ENCODE assay signal across 12 mouse cellular contexts in genomic region chr17:14221893-14222615, GRCm38 (mm10). TPM values are rescaled to one million over a fixed set of nuclear protein-coding genes. Genes with fewer than 3 reads are reported as not detected.
DNase-seq lines count a peak whose midpoint lies in the region; ATAC-seq and TF ChIP-seq lines count a peak whose summit lies in the region.
"Had no signal": no experiment of that assay in that cellular context is flagged by ENCODE, and none has a peak within 500 bp of the region (broad histone marks: within the 10 kb centered on the region; RNA-seq: fewer than 3 reads in every experiment).

No protein-coding gene starts in this region.

- H3K4me1 ChIP-seq in forebrain, postnatal 0 days (ENCODE audit: insufficient read depth) = no peaks in the 10 kb centered on the region
- peaks cover 16% of the 10 kb centered on the region for H3K4me1 ChIP-seq in forebrain, embryonic 10.5 days
- H3K4me1 ChIP-seq in lung, embryonic 14.5 days (ENCODE audit: insufficient read depth) = no peaks in the 10 kb centered on the region
- H3K4me1 ChIP-seq in midbrain, embryonic 11.5 days (ENCODE audit: control insufficient read depth, insufficient read depth, low read length) = no peaks in the 10 kb centered on the region

- 25% methylated on average over 11 of the region's 11 CpGs for WGBS in forebrain, postnatal 0 days
- 25% methylated on average over 11 of the region's 11 CpGs for WGBS in forebrain, embryonic 10.5 days
- WGBS in lung, embryonic 14.5 days = 33% methylated on average over 11 of the region's 11 CpGs
- 25% methylated on average over 10 of the region's 11 CpGs for WGBS in midbrain, embryonic 11.5 days

- TF ChIP-seq CTCF in forebrain, postnatal 0 days (IDR thresholded peaks at IDR 0.05; ENCODE audit: low read depth) = peak; percentile 43; the same call in 1 of the 2 replicates
- TF ChIP-seq CTCF in lung, embryonic 14.5 days (IDR thresholded peaks at IDR 0.05; ENCODE audit: low read depth) = peak; percentile 49

- no peaks in the 10 kb centered on the region for H3K36me3 ChIP-seq in forebrain, postnatal 0 days (ENCODE audit: insufficient read depth)
- no peaks in the 10 kb centered on the region for H3K36me3 ChIP-seq in forebrain, embryonic 10.5 days (replicated peaks)
- no peaks in the 10 kb centered on the region for H3K36me3 ChIP-seq in lung, embryonic 14.5 days (ENCODE audit: insufficient read depth)
- no peaks in the 10 kb centered on the region for H3K36me3 ChIP-seq in midbrain, embryonic 11.5 days (ENCODE audit: control insufficient read depth, insufficient read depth, low read length)
- H3K36me3 ChIP-seq: limb, embryonic 10.5 days had no signal

- H3K4me3 ChIP-seq in forebrain, postnatal 0 days (ENCODE audit: low read depth, low read length) = no peak overlapping the region
- no peak overlapping the region for H3K4me3 ChIP-seq in forebrain, embryonic 10.5 days
- H3K4me3 ChIP-seq in lung, embryonic 14.5 days (ENCODE audit: low read depth, low read length) = no peak overlapping the region
- no peak overlapping the region for H3K4me3 ChIP-seq in midbrain, embryonic 11.5 days (ENCODE audit: low read depth, low read length)
- H3K4me3 ChIP-seq: limb, embryonic 10.5 days had no signal

- no peak overlapping the region for H3K4me2 ChIP-seq in forebrain, postnatal 0 days (ENCODE audit: low read depth)
- no peak overlapping the region for H3K4me2 ChIP-seq in lung, embryonic 14.5 days
- H3K4me2 ChIP-seq in midbrain, embryonic 11.5 days = no peak overlapping the region

- no peaks in the 10 kb centered on the region for H3K27me3 ChIP-seq in forebrain, postnatal 0 days (ENCODE audit: insufficient read depth, low read length)
- no peaks in the 10 kb centered on the region for H3K27me3 ChIP-seq in forebrain, embryonic 10.5 days (ENCODE audit: poor library complexity, severe bottlenecking)
- no peaks in the 10 kb centered on the region for H3K27me3 ChIP-seq in lung, embryonic 14.5 days (ENCODE audit: insufficient read depth, low read length)
- H3K27me3 ChIP-seq in midbrain, embryonic 11.5 days (ENCODE audit: control insufficient read depth, insufficient read depth, low read length) = no peaks in the 10 kb centered on the region

- no peaks in the 10 kb centered on the region for H3K9me3 ChIP-seq in forebrain, postnatal 0 days (ENCODE audit: low read length)
- H3K9me3 ChIP-seq in forebrain, embryonic 10.5 days = no peaks in the 10 kb centered on the region
- no peaks in the 10 kb centered on the region for H3K9me3 ChIP-seq in lung, embryonic 14.5 days (ENCODE audit: low read depth, low read length)
- H3K9me3 ChIP-seq in midbrain, embryonic 11.5 days (ENCODE audit: control insufficient read depth, low read length) = no peaks in the 10 kb centered on the region
- H3K9me3 ChIP-seq: limb, embryonic 10.5 days had no signal

- no peak for ATAC-seq in forebrain, postnatal 0 days
- no peak for ATAC-seq in lung, embryonic 14.5 days (ENCODE audit: insufficient read depth)
- no peak for ATAC-seq in midbrain, embryonic 11.5 days (ENCODE audit: low FRiP score)

- no peak overlapping the region for H3K27ac ChIP-seq in forebrain, postnatal 0 days (ENCODE audit: low read depth, low read length)
- no peak overlapping the region for H3K27ac ChIP-seq in forebrain, embryonic 10.5 days
- no peak overlapping the region for H3K27ac ChIP-seq in lung, embryonic 14.5 days (ENCODE audit: low read depth)
- H3K27ac ChIP-seq in midbrain, embryonic 11.5 days (ENCODE audit: low read depth, low read length) = no peak overlapping the region
- H3K27ac ChIP-seq: limb, embryonic 10.5 days had no signal

- H3K9ac ChIP-seq in forebrain, postnatal 0 days = no peak overlapping the region
- H3K9ac ChIP-seq in lung, embryonic 14.5 days = no peak overlapping the region
- no peak overlapping the region for H3K9ac ChIP-seq in midbrain, embryonic 11.5 days (ENCODE audit: low read length)

- DNase-seq in forebrain, postnatal 0 days = no peak
- no peak for DNase-seq in forebrain, embryonic 10.5 days (ENCODE audit: extremely low spot score, low spot score)
- DNase-seq in lung, embryonic 14.5 days = peak; percentile 53
- no peak for DNase-seq in lung, postnatal 4 days
- DNase-seq in Muller cell, postnatal 12 days (ENCODE audit: inconsistent ontology term) = peak; percentile 22
- DNase-seq in midbrain, embryonic 11.5 days (ENCODE audit: low spot score, missing footprints) = peak; percentile 86
- no peak for DNase-seq in left cerebral cortex, adult 18-20 months (ENCODE audit: low spot score in 2 of 2)
- no peak for DNase-seq in right cerebral cortex, postnatal 14 days
- DNase-seq: adrenal gland, adult 2 months; cerebellum, adult 9-11 months; heart, adult 18-20 months had no signal

RNA-seq across cellular contexts. Expression of gene Dact2, which starts 17.9 kb away (rescaled TPM):
- total RNA-seq in forebrain, postnatal 0 days (2014; rRNA removed) = 10.8 and 19.4 TPM in 2 replicates
- 1.2 and 2.1 TPM in 2 replicates for polyA plus RNA-seq in forebrain, postnatal 0 days (2015; fragmentation: Nextera tagmentation; extraction: Ambion mirVana)
- polyA plus RNA-seq in forebrain, embryonic 10.5 days (2016; fragmentation: Nextera tagmentation; extraction: Ambion mirVana) = 0.33 and 0.52 TPM in 2 replicates
- polyA plus RNA-seq in lung, embryonic 14.5 days (2014; fragmentation: Nextera tagmentation; extraction: Ambion mirVana) = 4.2 and 7.5 TPM in 2 replicates
- 0.18 and 0.32 TPM in 2 replicates for polyA plus RNA-seq in midbrain, embryonic 11.5 days (2014; fragmentation: Nextera tagmentation; extraction: Ambion mirVana)
- total RNA-seq in left cerebral cortex, adult 18-20 months (2021) = 10 to 100 TPM; 68.0 to 88.0 TPM

RNA-seq across cellular contexts. Expression of gene Smoc2, which starts 57.3 kb away (rescaled TPM):
- 4.8 and 5.8 TPM in 2 replicates for total RNA-seq in forebrain, postnatal 0 days (2014; rRNA removed)
- polyA plus RNA-seq in forebrain, postnatal 0 days (2015; fragmentation: Nextera tagmentation; extraction: Ambion mirVana) = 4.4 and 4.7 TPM in 2 replicates
- 3.0 and 3.8 TPM in 2 replicates for polyA plus RNA-seq in forebrain, embryonic 10.5 days (2016; fragmentation: Nextera tagmentation; extraction: Ambion mirVana)
- polyA plus RNA-seq in lung, embryonic 14.5 days (2014; fragmentation: Nextera tagmentation; extraction: Ambion mirVana) = 78.5 and 92.5 TPM in 2 replicates
- polyA plus RNA-seq in midbrain, embryonic 11.5 days (2014; fragmentation: Nextera tagmentation; extraction: Ambion mirVana) = 7.0 and 11.1 TPM in 2 replicates
- total RNA-seq in left cerebral cortex, adult 18-20 months (2021) = 10 to 100 TPM; 15.6 to 18.3 TPM

Comparison
In these comparisons a context has a peak if more than half of its experiments do, and no peak if none do; other contexts are left out.
1. DNase-seq: peak in lung, embryonic 14.5 days (single experiment), Muller cell, postnatal 12 days (single experiment) and midbrain, embryonic 11.5 days (single experiment); none in forebrain, postnatal 0 days (single experiment), forebrain, embryonic 10.5 days (single experiment), lung, postnatal 4 days (0 of 2), left cerebral cortex, adult 18-20 months (0 of 2) and right cerebral cortex, postnatal 14 days (single experiment).